In genomic region chr8:122301081-122301480, GRCm38 (mm10) we compare ENCODE assay signal across 18 mouse cellular contexts. TPM values are rescaled to one million over a fixed set of nuclear protein-coding genes. Genes with fewer than 3 reads are reported as not detected.
DNase-seq lines count a peak whose midpoint lies in the region; ATAC-seq lines count a peak whose summit lies in the region.
"Had no signal": no experiment of that assay in that cellular context is flagged by ENCODE, and none has a peak within 500 bp of the region (broad histone marks: within the 10 kb centered on the region; RNA-seq: fewer than 3 reads in every experiment).

No protein-coding gene starts in this region.

- H3K9me3 ChIP-seq in heart, embryonic 12.5 days (replicated peaks) = no peaks in the 10 kb centered on the region
- H3K9me3 ChIP-seq in intestine, embryonic 16.5 days (ENCODE audit: control insufficient read depth, low read length) = no peaks in the 10 kb centered on the region
- H3K9me3 ChIP-seq in intestine, embryonic 15.5 days = no peaks in the 10 kb centered on the region
- no peaks in the 10 kb centered on the region for H3K9me3 ChIP-seq in midbrain, embryonic 13.5 days
- H3K9me3 ChIP-seq: limb, embryonic 13.5 days had no signal

- no peak for DNase-seq in heart, adult 9 months (ENCODE audit: low spot score in 2 of 2)
- peak; percentile 24 for DNase-seq in liver
- DNase-seq in cerebellum, adult 11 months = no peak
- DNase-seq in thymus, postnatal 14 days = no peak
- DNase-seq: cerebellum, adult 11-12 months; lung, postnatal 10 days; right cerebral cortex, postnatal 25 days had no signal

- 70% methylated on average over 13 of the region's 13 CpGs for WGBS in heart, embryonic 12.5 days
- WGBS in intestine, embryonic 16.5 days = 77% methylated on average over 13 of the region's 13 CpGs
- WGBS in intestine, embryonic 15.5 days = 79% methylated on average over 13 of the region's 13 CpGs
- 63% methylated on average over 13 of the region's 13 CpGs for WGBS in midbrain, embryonic 13.5 days

- peaks cover 21% of the 10 kb centered on the region for H3K36me3 ChIP-seq in heart, embryonic 12.5 days
- H3K36me3 ChIP-seq in intestine, embryonic 16.5 days (ENCODE audit: control insufficient read depth, insufficient read depth, low read length) = no peaks in the 10 kb centered on the region
- H3K36me3 ChIP-seq in intestine, embryonic 15.5 days = no peaks in the 10 kb centered on the region
- no peaks in the 10 kb centered on the region for H3K36me3 ChIP-seq in midbrain, embryonic 13.5 days
- H3K36me3 ChIP-seq: limb, embryonic 13.5 days had no signal

- H3K4me1 ChIP-seq in heart, embryonic 12.5 days (replicated peaks) = peaks cover 100% of the 10 kb centered on the region
- peaks cover 76% of the 10 kb centered on the region for H3K4me1 ChIP-seq in intestine, embryonic 16.5 days (ENCODE audit: control insufficient read depth, insufficient read depth, low read length)
- H3K4me1 ChIP-seq in intestine, embryonic 15.5 days (replicated peaks) = peaks cover 71% of the 10 kb centered on the region
- peaks cover 70% of the 10 kb centered on the region for H3K4me1 ChIP-seq in midbrain, embryonic 13.5 days (replicated peaks)

- H3K4me3 ChIP-seq in heart, embryonic 12.5 days = no peak overlapping the region
- no peak overlapping the region for H3K4me3 ChIP-seq in intestine, embryonic 16.5 days (ENCODE audit: low read length)
- H3K4me3 ChIP-seq in intestine, embryonic 15.5 days (replicated peaks) = no peak overlapping the region
- no peak overlapping the region for H3K4me3 ChIP-seq in midbrain, embryonic 13.5 days (replicated peaks)
- H3K4me3 ChIP-seq: layer of hippocampus, adult 2 months; limb, embryonic 13.5 days had no signal

- no peak overlapping the region; the same call in 1 of the 2 replicates for H3K4me2 ChIP-seq in heart, embryonic 12.5 days
- no peak overlapping the region for H3K4me2 ChIP-seq in intestine, embryonic 16.5 days (ENCODE audit: low read depth, low read length)
- H3K4me2 ChIP-seq in intestine, embryonic 15.5 days (replicated peaks) = no peak overlapping the region
- no peak overlapping the region for H3K4me2 ChIP-seq in midbrain, embryonic 13.5 days (replicated peaks)
- H3K4me2 ChIP-seq: limb, embryonic 13.5 days had no signal

- H3K27ac ChIP-seq in heart, embryonic 12.5 days (ENCODE audit: poor library complexity, severe bottlenecking) = peak overlapping the region; percentile 96
- H3K27ac ChIP-seq in intestine, embryonic 16.5 days (ENCODE audit: low read length) = peak overlapping the region; percentile 50; the same call in 1 of the 2 replicates
- no peak overlapping the region for H3K27ac ChIP-seq in intestine, embryonic 15.5 days
- peak overlapping the region; percentile 78 for H3K27ac ChIP-seq in midbrain, embryonic 13.5 days
- H3K27ac ChIP-seq: layer of hippocampus, adult 2 months; limb, embryonic 13.5 days had no signal

- no peak for ATAC-seq in heart, embryonic 12.5 days (ENCODE audit: insufficient number of reproducible peaks, low FRiP score)
- ATAC-seq in intestine, embryonic 16.5 days = no peak
- ATAC-seq in intestine, embryonic 15.5 days = no peak
- ATAC-seq in midbrain, embryonic 13.5 days = 0 out of 2 replicates have a peak, but pooled peaks have one; percentile 22

- H3K9ac ChIP-seq in heart, embryonic 12.5 days = no peak overlapping the region
- H3K9ac ChIP-seq in intestine, embryonic 16.5 days (ENCODE audit: low read depth, low read length) = no peak overlapping the region
- no peak overlapping the region for H3K9ac ChIP-seq in intestine, embryonic 15.5 days
- no peak overlapping the region for H3K9ac ChIP-seq in midbrain, embryonic 13.5 days (replicated peaks)
- H3K9ac ChIP-seq: limb, embryonic 13.5 days had no signal

- no peaks in the 10 kb centered on the region for H3K27me3 ChIP-seq in heart, embryonic 12.5 days (replicated peaks)
- no peaks in the 10 kb centered on the region for H3K27me3 ChIP-seq in intestine, embryonic 16.5 days (replicated peaks; ENCODE audit: control insufficient read depth, insufficient read depth, low read length)
- H3K27me3 ChIP-seq in intestine, embryonic 15.5 days (replicated peaks) = no peaks in the 10 kb centered on the region
- no peaks in the 10 kb centered on the region for H3K27me3 ChIP-seq in midbrain, embryonic 13.5 days
- H3K27me3 ChIP-seq: limb, embryonic 13.5 days had no signal

RNA-seq across cellular contexts. Expression of gene Zfpm1, which starts 19.1 kb away (rescaled TPM):
- polyA plus RNA-seq in heart, embryonic 12.5 days (2016; fragmentation: Nextera tagmentation; extraction: Ambion mirVana) = 8.0 and 9.2 TPM in 2 replicates
- polyA plus RNA-seq in intestine, embryonic 16.5 days (2015; fragmentation: Nextera tagmentation; extraction: Ambion mirVana) = 2.6 and 2.7 TPM in 2 replicates
- 4.9 and 5.2 TPM in 2 replicates for polyA plus RNA-seq in intestine, embryonic 15.5 days (2015; fragmentation: Nextera tagmentation; extraction: Ambion mirVana)
- polyA plus RNA-seq in midbrain, embryonic 13.5 days (2015; fragmentation: Nextera tagmentation; extraction: Ambion mirVana) = 1.5 and 2.1 TPM in 2 replicates

RNA-seq across cellular contexts. Expression of gene Trhr2, which starts 59.5 kb away (rescaled TPM):
- polyA plus RNA-seq in heart, embryonic 12.5 days (2016; fragmentation: Nextera tagmentation; extraction: Ambion mirVana) = not detected in 2 replicates
- not detected in 2 replicates for polyA plus RNA-seq in intestine, embryonic 16.5 days (2015; fragmentation: Nextera tagmentation; extraction: Ambion mirVana)
- polyA plus RNA-seq in intestine, embryonic 15.5 days (2015; fragmentation: Nextera tagmentation; extraction: Ambion mirVana) = not detected in 2 replicates
- not detected in 2 replicates for polyA plus RNA-seq in midbrain, embryonic 13.5 days (2015; fragmentation: Nextera tagmentation; extraction: Ambion mirVana)
- polyA plus RNA-seq: embryonic facial prominence, embryonic 11.5 days; gonadal fat pad, adult 2 months; intestine, embryonic 14.5 days; kidney, embryonic 16.5 days; neural tube, embryonic 11.5 days had no signal
